ENCODE assay signal across 9 mouse cellular contexts in the genomic region with DNA sequence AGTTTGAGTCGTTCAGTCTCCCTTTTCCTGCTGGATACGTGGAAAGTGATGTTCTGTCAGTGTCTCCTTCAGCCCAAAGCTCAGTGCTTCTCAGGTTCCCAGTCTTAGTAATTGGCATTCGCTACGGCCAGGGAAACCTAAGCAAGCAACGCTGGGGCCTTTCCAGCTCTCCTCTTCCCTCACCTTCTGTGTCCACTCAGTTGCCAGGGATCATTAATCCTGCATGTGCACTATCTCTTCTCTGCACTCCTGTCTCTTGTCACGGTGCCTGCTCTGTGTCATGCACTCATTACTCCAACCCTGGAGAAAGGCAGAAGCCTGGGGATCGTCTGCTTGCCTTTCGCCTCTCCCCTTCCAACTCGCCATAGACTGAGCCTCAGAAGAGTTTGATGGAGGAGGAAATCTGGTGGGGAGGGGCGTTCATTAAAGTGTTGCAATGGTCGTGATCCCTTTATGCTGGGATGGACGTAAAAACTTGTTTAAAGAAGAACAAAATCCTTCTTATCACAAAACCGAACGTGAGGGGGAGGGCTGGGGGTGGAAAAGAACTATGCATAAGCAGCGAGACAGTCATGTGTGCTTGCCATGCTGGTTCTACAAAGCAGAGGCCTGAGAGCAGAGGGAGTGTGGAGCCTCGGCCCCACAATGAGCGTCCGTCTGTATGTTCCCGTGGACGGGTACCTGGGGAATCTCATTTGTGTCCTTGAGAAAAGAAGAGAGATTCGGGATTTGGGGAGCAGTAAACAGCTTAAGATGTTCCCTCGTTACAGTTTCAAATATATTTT.
A peak's percentile ranks its signal among the peaks of the same experiment; 100 is the strongest.
DNase-seq lines count a peak whose midpoint lies in the region; ATAC-seq and TF ChIP-seq lines count a peak whose summit lies in the region.
"Had no signal": no experiment of that assay in that cellular context is flagged by ENCODE, and none has a peak within 500 bp of the region (broad histone marks: within the 10 kb centered on the region; RNA-seq: fewer than 3 reads in every experiment).

No protein-coding gene starts in this region.

- 36% methylated on average over 22 of the region's 22 CpGs for WGBS in kidney, postnatal 0 days
- WGBS in heart, embryonic 12.5 days = 23% methylated on average over 22 of the region's 22 CpGs
- 65% methylated on average over 22 of the region's 22 CpGs for WGBS in liver, postnatal 0 days (ENCODE audit: insufficient replicate concordance)

- no peaks in the 10 kb centered on the region for H3K9me3 ChIP-seq in kidney, postnatal 0 days (replicated peaks; ENCODE audit: low read length)
- no peaks in the 10 kb centered on the region for H3K9me3 ChIP-seq in heart, embryonic 12.5 days (replicated peaks)
- H3K9me3 ChIP-seq in liver, postnatal 0 days (ENCODE audit: low read length) = no peaks in the 10 kb centered on the region
- H3K9me3 ChIP-seq: neural tube, embryonic 12.5 days had no signal

- no peak overlapping the region for H3K27ac ChIP-seq in kidney, postnatal 0 days
- H3K27ac ChIP-seq in heart, embryonic 12.5 days (ENCODE audit: poor library complexity, severe bottlenecking) = peak overlapping the region; percentile 59
- H3K27ac ChIP-seq in liver, postnatal 0 days (ENCODE audit: low read depth) = no peak overlapping the region
- H3K27ac ChIP-seq: neural tube, embryonic 12.5 days had no signal

- H3K9ac ChIP-seq in kidney, postnatal 0 days (ENCODE audit: low read depth, low read length) = no peak overlapping the region
- H3K9ac ChIP-seq in heart, embryonic 12.5 days = peak overlapping the region; percentile 41; the same call in 1 of the 2 replicates
- H3K9ac ChIP-seq in liver, postnatal 0 days (replicated peaks) = no peak overlapping the region
- H3K9ac ChIP-seq: neural tube, embryonic 12.5 days had no signal

- no peak overlapping the region for H3K4me3 ChIP-seq in kidney, postnatal 0 days (replicated peaks; ENCODE audit: low read depth, low read length)
- H3K4me3 ChIP-seq in heart, embryonic 12.5 days = peak overlapping the region; percentile 17; the same call in 1 of the 2 replicates
- H3K4me3 ChIP-seq in liver, postnatal 0 days (ENCODE audit: low read depth, low read length) = no peak overlapping the region
- H3K4me3 ChIP-seq: neural tube, embryonic 12.5 days had no signal

- peak; percentile 85 for ATAC-seq in kidney, postnatal 0 days (replicated peaks; ENCODE audit: low FRiP score, low read depth)
- peak; percentile 66; the same call in 1 of the 2 replicates for ATAC-seq in heart, embryonic 12.5 days (ENCODE audit: insufficient number of reproducible peaks, low FRiP score)
- ATAC-seq in liver, postnatal 0 days = no peak

- H3K4me1 ChIP-seq in kidney, postnatal 0 days (replicated peaks; ENCODE audit: insufficient read depth, low read length) = no peaks in the 10 kb centered on the region; the same call in 1 of the 2 replicates
- peaks cover 34% of the 10 kb centered on the region for H3K4me1 ChIP-seq in heart, embryonic 12.5 days (replicated peaks)
- peaks cover 6% of the 10 kb centered on the region; the same call in 1 of the 2 replicates for H3K4me1 ChIP-seq in liver, postnatal 0 days (ENCODE audit: insufficient read depth)

- DNase-seq in kidney, postnatal 0 days (ENCODE audit: low spot score) = peak; percentile 85
- no peak for DNase-seq in kidney, postnatal 36 days
- DNase-seq in brain, adult 2 months (ENCODE audit: low read depth, low spot score) = peak; percentile 96
- no peak for DNase-seq in liver, postnatal 0 days
- DNase-seq in frontal cortex, postnatal 14 days (ENCODE audit: low spot score in 2 of 2) = no peak
- no peak for DNase-seq in testis, postnatal 14 days (ENCODE audit: low spot score)
- DNase-seq in urinary bladder, adult 18-20 months (ENCODE audit: low spot score in 2 of 2) = no peak

- no peak overlapping the region for H3K4me2 ChIP-seq in kidney, postnatal 0 days (ENCODE audit: low read length)
- peak overlapping the region; percentile 62 for H3K4me2 ChIP-seq in heart, embryonic 12.5 days
- H3K4me2 ChIP-seq in liver, postnatal 0 days (ENCODE audit: low read depth, low read length) = peak overlapping the region; percentile 18; the same call in 1 of the 2 replicates
- H3K4me2 ChIP-seq: neural tube, embryonic 12.5 days had no signal

- no peaks in the 10 kb centered on the region for H3K27me3 ChIP-seq in kidney, postnatal 0 days (ENCODE audit: insufficient read depth, low read length)
- H3K27me3 ChIP-seq in heart, embryonic 12.5 days (replicated peaks) = no peaks in the 10 kb centered on the region
- no peaks in the 10 kb centered on the region for H3K27me3 ChIP-seq in liver, postnatal 0 days (ENCODE audit: insufficient read depth, low read length)
- H3K27me3 ChIP-seq: neural tube, embryonic 12.5 days had no signal

- no peak for TF ChIP-seq EP300 in liver, postnatal 0 days (IDR thresholded peaks at IDR 0.05; ENCODE audit: low read depth)

- no peak for TF ChIP-seq CTCF in kidney, postnatal 0 days (IDR thresholded peaks at IDR 0.05; ENCODE audit: low read depth)
- no peak for TF ChIP-seq CTCF in liver, postnatal 0 days (IDR thresholded peaks at IDR 0.05; ENCODE audit: low read depth)

- H3K36me3 ChIP-seq in kidney, postnatal 0 days (ENCODE audit: insufficient read depth, low read length) = no peaks in the 10 kb centered on the region
- no peaks in the 10 kb centered on the region for H3K36me3 ChIP-seq in heart, embryonic 12.5 days
- no peaks in the 10 kb centered on the region for H3K36me3 ChIP-seq in liver, postnatal 0 days (replicated peaks; ENCODE audit: insufficient read depth, low read length)
- H3K36me3 ChIP-seq: neural tube, embryonic 12.5 days had no signal

Comparison
In these comparisons a context has a peak if more than half of its experiments do, and no peak if none do; other contexts are left out.
1. DNase-seq: peak in kidney, postnatal 0 days (single experiment) and brain, adult 2 months (single experiment); none in kidney, postnatal 36 days (0 of 2), liver, postnatal 0 days (single experiment), frontal cortex, postnatal 14 days (0 of 2), testis, postnatal 14 days (single experiment) and urinary bladder, adult 18-20 months (0 of 2).